Mouse (Mus musculus) neural tube, embryonic 12.5 days (tissue): ENCODE measurements around the gene Zfp428. TPM values are rescaled to one million over a fixed set of nuclear protein-coding genes. Genes with fewer than 3 reads are reported as not detected.

ENCODE experiments used
- polyA plus RNA-seq: library from polyadenylated mRNA; unstranded; fragments of >200 nt; fragmentation: Nextera tagmentation; extraction: Ambion mirVana; gene quantifications from 2 replicates; pipeline ENCODE4 v1.2.1, GENCODE M21; 2016

Gene Zfp428
- polyA plus RNA-seq, 1 experiment from 2014 or later = 172 TPM

Other genes starting within 250 kb of the Zfp428 start
- gene Zfp93, start 236.6 kb upstream of the Zfp428 start, polyA plus RNA-seq = 7.1 and 7.2 TPM in 2 replicates
- gene Zfp61, start 205.8 kb upstream of the Zfp428 start, polyA plus RNA-seq = 41.3 and 43.7 TPM in 2 replicates
- gene Zfp94, start 190.3 kb upstream of the Zfp428 start, polyA plus RNA-seq = 16.3 and 18.4 TPM in 2 replicates
- gene Tescl, start 173.1 kb upstream of the Zfp428 start, polyA plus RNA-seq = not detected in 2 replicates
- not detected in 2 replicates for gene Lypd5, start 157.8 kb upstream of the Zfp428 start, polyA plus RNA-seq
- gene Kcnn4, start 136.7 kb upstream of the Zfp428 start, polyA plus RNA-seq = 1.7 and 2.3 TPM in 2 replicates
- gene Smg9, start 107.4 kb upstream of the Zfp428 start, polyA plus RNA-seq = 29.7 and 30.6 TPM in 2 replicates
- gene Irgc1, start 54.7 kb upstream of the Zfp428 start, polyA plus RNA-seq = not detected in 2 replicates
- gene Plaur, start 44.5 kb upstream of the Zfp428 start, polyA plus RNA-seq = 1.7 and 2.0 TPM in 2 replicates
- 42.8 and 60.0 TPM in 2 replicates for gene Cadm4, start 25.0 kb upstream of the Zfp428 start, polyA plus RNA-seq
- gene AC161166.1, start 5.4 kb downstream of the Zfp428 start, polyA plus RNA-seq = 1.2 and 1.5 TPM in 2 replicates
- gene Irgq, start 23.7 kb downstream of the Zfp428 start, polyA plus RNA-seq = 27.5 and 30.7 TPM in 2 replicates
- gene Pinlyp, start 39.1 kb downstream of the Zfp428 start, polyA plus RNA-seq = not detected in 2 replicates
- gene Xrcc1, start 39.3 kb downstream of the Zfp428 start, polyA plus RNA-seq = 83.4 and 89.8 TPM in 2 replicates
- 17.2 and 18.7 TPM in 2 replicates for gene Ethe1, start 80.5 kb downstream of the Zfp428 start, polyA plus RNA-seq
- 4.3 and 4.5 TPM in 2 replicates for gene Zfp575, start 80.6 kb downstream of the Zfp428 start, polyA plus RNA-seq
- not detected in 2 replicates for gene Phldb3, start 103.8 kb downstream of the Zfp428 start, polyA plus RNA-seq
- 0.43 and 0.87 TPM in 2 replicates for gene Lypd3, start 129.5 kb downstream of the Zfp428 start, polyA plus RNA-seq
- not detected in 2 replicates for gene Tex101, start 169.7 kb downstream of the Zfp428 start, polyA plus RNA-seq
- gene BC049730, start 202.2 kb downstream of the Zfp428 start, polyA plus RNA-seq = not detected in 2 replicates
- not detected in 2 replicates for gene Gm4763, start 219.9 kb downstream of the Zfp428 start, polyA plus RNA-seq